Mouse (Mus musculus) small intestine, adult 2 months (tissue): ENCODE measurements around the gene Clcnkb. TPM values are rescaled to one million over a fixed set of nuclear protein-coding genes. Genes with fewer than 3 reads are reported as not detected.

Source experiments
- H3K27ac ChIP-seq: fragments of 200-500 bp; 2 replicates; pipeline ENCODE4 v1.5.1; 2012; ENCODE audit warnings: low read depth, low read length, control low read depth, inconsistent platforms; ENCODE audit not compliant: insufficient read depth
- H3K27me3 ChIP-seq: fragments of 200-500 bp; 2 replicates; pipeline ENCODE4 v1.6.1; 2012; ENCODE audit warnings: mild to moderate bottlenecking, moderate library complexity, low read length, inconsistent platforms; ENCODE audit not compliant: control insufficient read depth, insufficient read depth
- H3K36me3 ChIP-seq: fragments of 200-500 bp; 2 replicates; pipeline ENCODE4 v1.6.1; 2012; ENCODE audit warnings: mild to moderate bottlenecking, low read length, control low read depth, inconsistent platforms; ENCODE audit not compliant: control insufficient read depth, insufficient read depth
- H3K4me1 ChIP-seq: fragments of 200-500 bp; 2 replicates; pipeline ENCODE4 v1.6.1; 2012; ENCODE audit warnings: low read length, inconsistent platforms, mixed read lengths; ENCODE audit not compliant: control insufficient read depth, insufficient read depth, insufficient read length
- H3K4me3 ChIP-seq: fragments of 200-500 bp; 2 replicates; pipeline ENCODE4 v1.5.1; 2012; ENCODE audit warnings: low read depth, mild to moderate bottlenecking, control low read depth, inconsistent platforms, low read length, moderate library complexity
- CTCF ChIP-seq: fragments of 200-500 bp; IDR thresholded peaks from 2 replicates; pipeline ENCODE4 v1.5.1; 2012; ENCODE audit warnings: low read depth, mild to moderate bottlenecking, control low read depth, inconsistent platforms, low read length, moderate library complexity, mixed read lengths; ENCODE audit not compliant: insufficient replicate concordance, insufficient read length; ENCODE audit errors: extremely low read depth
- POLR2A ChIP-seq: fragments of 200-500 bp; IDR thresholded peaks from 2 replicates; pipeline ENCODE4 v1.6.1; 2012; ENCODE audit warnings: low read depth, mild to moderate bottlenecking, control low read depth, inconsistent platforms, low read length, moderate library complexity
- WGBS: fragments of 180-500 bp; shearing (Covaris S2); methylation state at CpG from one replicate; pipeline ENCODE4 v1.1.7; 2018; 5-methylcytosine and 5-hydroxymethylcytosine counted together
- polyA plus RNA-seq: library from polyadenylated mRNA; depleted of rRNA; stranded (reverse); fragments of >200 nt; gene quantifications from 2 replicates; pipeline ENCODE4 v1.2.3, GENCODE M21; 2012; rRNA removed

The Clcnkb gene
- not detected in 2 replicates for polyA plus RNA-seq

DNA sequence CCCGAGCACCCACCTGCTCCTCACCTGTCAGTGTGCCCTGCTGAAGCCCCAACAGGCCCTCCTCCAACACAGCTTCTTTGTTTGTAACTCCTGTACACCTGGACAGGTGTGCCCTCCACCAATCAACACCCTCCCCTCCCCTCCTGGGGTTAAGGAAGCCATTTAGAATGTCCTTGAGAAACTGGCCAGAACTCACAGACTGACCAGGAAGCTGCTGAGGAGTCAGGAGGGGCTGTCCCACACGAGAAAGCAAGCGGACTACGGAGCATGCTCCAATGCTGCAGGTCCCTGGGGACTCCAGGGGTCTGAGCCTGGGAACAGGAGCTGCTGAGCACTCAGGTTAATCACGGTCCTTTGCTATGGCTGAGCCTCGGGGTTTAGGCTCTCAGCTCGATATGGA, at the start of gene Clcnkb:
Clcnkb (minus strand) TSS at position 91 of the 400 bp plus-strand sequence.
- Histone ChIP-seq H3K36me3 (no peaks in the 10 kb centered on the region), H3K4me3 (no peak within 1 kb of the TSS), H3K27me3 (no peaks in the 10 kb centered on the region), H3K27ac (no peak within 1 kb of the TSS), H3K4me1 (peaks cover 4% of the 10 kb centered on the region; the same call in 1 of the 2 replicates)
- 50% methylated on average over 7 of the region's 7 CpGs for WGBS
- TF ChIP-seq CTCF (no peak), POLR2A (no peak)

DNA sequence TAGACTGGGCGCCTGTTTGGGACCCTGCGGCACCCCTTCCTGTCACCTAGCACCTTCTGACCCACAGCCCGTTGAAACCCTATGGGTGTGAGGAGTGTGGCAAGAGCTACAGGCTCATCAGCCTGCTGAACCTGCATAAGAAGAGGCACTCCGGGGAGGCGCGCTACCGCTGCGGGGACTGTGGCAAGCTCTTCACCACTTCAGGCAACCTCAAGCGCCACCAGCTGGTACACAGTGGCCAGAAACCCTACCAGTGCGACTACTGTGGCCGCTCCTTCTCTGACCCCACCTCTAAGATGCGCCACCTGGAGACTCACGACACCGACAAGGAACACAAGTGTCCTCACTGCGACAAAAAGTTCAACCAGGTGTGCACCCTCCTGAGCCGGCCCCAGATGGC, 48.9 kb upstream of the Clcnkb start:
- no peak for TF ChIP-seq CTCF
- TF ChIP-seq POLR2A = no peak
- WGBS = 89% methylated on average over 16 of the region's 16 CpGs
- Histone ChIP-seq H3K36me3 (peaks cover 78% of the 10 kb centered on the region), H3K4me1 (peaks cover 2% of the 10 kb centered on the region; the same call in 1 of the 2 replicates), H3K4me3 (no peak overlapping the region), H3K27me3 (no peaks in the 10 kb centered on the region), H3K27ac (no peak overlapping the region)

DNA sequence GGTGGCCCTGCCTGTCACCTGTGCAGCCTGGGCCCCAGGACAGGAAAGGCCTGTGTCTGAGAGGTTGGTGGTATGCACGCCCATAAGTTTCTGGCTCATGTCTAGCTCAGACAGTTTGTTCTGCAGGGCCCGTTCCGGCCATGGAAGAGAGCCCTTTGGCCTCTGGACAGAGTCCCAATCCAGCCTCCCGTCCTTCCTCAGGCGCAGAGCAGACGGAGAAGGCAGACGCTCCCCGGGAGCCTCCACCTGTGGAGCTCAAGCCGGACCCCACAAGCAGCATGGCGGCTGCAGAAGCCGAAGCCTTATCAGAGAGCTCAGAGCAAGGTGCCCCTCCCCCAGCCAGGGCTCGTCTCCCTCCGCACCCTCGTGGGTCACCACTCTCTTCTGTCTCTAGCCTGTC, 47.7 kb upstream of the Clcnkb start:
- TF ChIP-seq POLR2A (no peak), CTCF (no peak)
- no peak overlapping the region for H3K4me3 ChIP-seq

DNA sequence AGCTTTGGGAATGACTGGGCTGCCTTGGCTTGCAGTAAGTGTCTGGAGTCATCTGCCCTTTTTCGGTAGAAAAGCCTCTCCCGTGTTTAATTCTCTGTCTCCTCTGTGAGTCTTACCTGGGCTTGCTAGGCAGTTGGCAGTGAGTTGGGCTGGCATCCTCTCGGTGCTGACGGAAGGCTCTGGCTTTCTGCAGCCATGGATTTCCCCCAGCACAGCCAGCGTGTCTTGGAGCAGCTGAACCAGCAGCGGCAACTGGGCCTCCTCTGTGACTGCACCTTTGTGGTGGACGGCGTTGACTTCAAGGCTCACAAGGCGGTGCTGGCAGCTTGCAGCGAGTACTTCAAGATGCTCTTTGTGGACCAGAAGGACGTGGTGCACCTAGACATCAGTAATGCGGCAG, 45.8 kb upstream of the Clcnkb start:
- Histone ChIP-seq H3K36me3 (peaks cover 50% of the 10 kb centered on the region), H3K4me1 (peaks cover 4% of the 10 kb centered on the region), H3K4me3 (no peak overlapping the region), H3K27ac (no peak overlapping the region), H3K27me3 (no peaks in the 10 kb centered on the region)
- TF ChIP-seq POLR2A = no peak
- no peak for TF ChIP-seq CTCF
- WGBS = 88% methylated on average over 12 of the region's 12 CpGs

More for the DNA sequence above, 47.7 kb upstream of the Clcnkb start:
- Histone ChIP-seq H3K36me3 (peaks cover 68% of the 10 kb centered on the region), H3K4me1 (peaks cover 2% of the 10 kb centered on the region; the same call in 1 of the 2 replicates), H3K27me3 (no peaks in the 10 kb centered on the region), H3K27ac (no peak overlapping the region)
- WGBS = 70% methylated on average over 14 of the region's 14 CpGs

DNA sequence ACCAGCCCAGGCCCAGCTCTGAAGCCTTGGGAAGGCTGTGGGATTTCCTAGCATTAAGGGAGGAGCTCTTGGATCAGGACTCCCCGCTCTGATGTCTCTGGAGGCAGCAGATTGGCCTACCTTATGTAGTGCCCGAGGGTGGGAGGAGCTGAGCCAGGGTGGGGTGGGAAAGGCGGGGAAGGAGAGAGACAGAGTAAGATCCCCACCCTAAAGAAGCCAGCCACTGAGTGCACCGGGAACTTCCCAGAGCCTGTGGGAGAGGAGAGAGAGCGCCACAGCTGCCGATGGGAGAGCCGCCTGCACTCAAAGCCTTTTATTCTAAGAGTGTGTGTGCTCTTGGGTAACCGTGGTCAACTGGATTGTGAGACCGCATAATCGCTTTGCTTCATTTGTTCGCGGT, 45.3 kb upstream of the Clcnkb start:
- peaks cover 46% of the 10 kb centered on the region for H3K36me3 ChIP-seq
- WGBS = 54% methylated on average over 12 of the region's 12 CpGs
- no peak overlapping the region for H3K27ac ChIP-seq

DNA sequence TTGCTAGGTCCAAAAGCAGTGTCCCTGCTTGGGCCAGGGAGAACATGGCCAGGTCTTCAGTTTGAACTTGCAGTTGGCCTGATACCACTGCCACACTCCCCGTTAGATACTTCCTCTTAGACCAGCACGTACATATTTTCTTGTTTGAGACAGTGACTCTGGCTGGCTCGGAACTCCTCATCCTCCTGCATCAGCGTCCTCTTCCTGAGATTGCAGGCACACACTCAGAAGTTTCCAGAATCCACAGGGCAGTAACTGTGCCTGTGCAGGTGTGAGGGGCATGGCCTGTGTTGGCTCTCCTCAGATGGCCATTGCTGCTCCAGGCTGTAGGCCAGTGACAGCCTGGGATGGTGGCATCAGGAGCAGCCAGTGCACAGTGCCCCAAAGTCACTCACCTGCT, 44.7 kb upstream of the Clcnkb start:
- TF ChIP-seq POLR2A (no peak), CTCF (no peak)
- no peak overlapping the region for H3K4me3 ChIP-seq
- 89% methylated on average over 4 of the region's 4 CpGs for WGBS

More for the DNA sequence above, 45.3 kb upstream of the Clcnkb start:
- no peaks in the 10 kb centered on the region for H3K27me3 ChIP-seq
- no peak overlapping the region for H3K4me3 ChIP-seq
- TF ChIP-seq POLR2A (no peak), CTCF (no peak)
- peaks cover 7% of the 10 kb centered on the region for H3K4me1 ChIP-seq

DNA sequence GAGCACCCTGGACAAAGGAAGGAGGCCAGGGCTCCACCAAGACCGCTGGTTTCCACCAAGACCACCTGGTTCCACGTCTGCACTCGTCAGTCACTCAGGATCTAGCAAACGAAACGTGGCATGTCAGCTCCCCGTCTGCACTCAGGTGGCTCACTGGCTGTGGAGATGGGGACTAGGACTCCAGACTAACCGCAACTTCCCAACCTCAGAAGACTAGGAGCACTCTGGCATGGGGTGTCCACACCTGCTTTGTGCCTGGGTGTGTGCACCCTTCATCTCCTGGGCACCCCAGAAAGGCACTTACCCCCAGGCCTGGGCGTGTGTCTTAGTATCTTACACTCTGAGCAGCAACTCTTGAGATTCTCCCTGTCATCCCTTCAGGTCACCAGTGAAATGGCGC, 44.0 kb upstream of the Clcnkb start:
- no peak overlapping the region for H3K27ac ChIP-seq
- H3K27me3 ChIP-seq = no peaks in the 10 kb centered on the region
- 93% methylated on average over 9 of the region's 9 CpGs for WGBS
- H3K4me1 ChIP-seq = peaks cover 12% of the 10 kb centered on the region
- TF ChIP-seq CTCF = no peak
- TF ChIP-seq POLR2A = no peak
- H3K36me3 ChIP-seq = peaks cover 32% of the 10 kb centered on the region
- H3K4me3 ChIP-seq = no peak overlapping the region

More for the DNA sequence above, 44.7 kb upstream of the Clcnkb start:
- H3K36me3 ChIP-seq = peaks cover 39% of the 10 kb centered on the region
- H3K27ac ChIP-seq = no peak overlapping the region
- no peaks in the 10 kb centered on the region for H3K27me3 ChIP-seq
- peaks cover 12% of the 10 kb centered on the region for H3K4me1 ChIP-seq
